Mouse (Mus musculus): ENCODE results near the gene Opn1mw.
"Not testable (repeated sequence)": the region's sequence is repeated elsewhere in the genome, so short reads cannot be mapped to it uniquely, and the experiment has no call there.

The Opn1mw gene

GRCm38 (mm10) chrX:74127164-74127563 is at the start of gene Opn1mw:
Gene Opn1mw (plus strand): TSS chrX:74127464.
- DNase-seq (ENCODE audit: low read depth), result no peak

GRCm38 (mm10) chrX:74084276-74084837 is 42.9 kb upstream of the Opn1mw start:
- no peak for DNase-seq (ENCODE audit: low read depth)

GRCm38 (mm10) chrX:74084946-74085498 is 42.2 kb upstream of the Opn1mw start:
- peak; percentile 84 for DNase-seq (ENCODE audit: low read depth)

- peak; percentile 98 for DNase-seq (ENCODE audit: low read depth)
These were observed 41.6 kb upstream of the Opn1mw start for GRCm38 (mm10) chrX:74085601-74086038.

GRCm38 (mm10) chrX:74095130-74095529 is 32.1 kb upstream of the Opn1mw start:
- no peak for DNase-seq (ENCODE audit: low read depth)

- DNase-seq (ENCODE audit: low read depth), result no peak
These were observed 23.6 kb upstream of the Opn1mw start for GRCm38 (mm10) chrX:74103457-74104188.

- peak; percentile 70 for DNase-seq (ENCODE audit: low read depth)
These were observed 21.3 kb upstream of the Opn1mw start for GRCm38 (mm10) chrX:74105916-74106315.

GRCm38 (mm10) chrX:74108747-74109146 is 18.5 kb upstream of the Opn1mw start:
- no peak for DNase-seq (ENCODE audit: low read depth)

GRCm38 (mm10) chrX:74114036-74114435 is 13.2 kb upstream of the Opn1mw start:
- DNase-seq (ENCODE audit: low read depth), result no peak

- peak; percentile 89 for DNase-seq (ENCODE audit: low read depth)
These were observed 11.8 kb upstream of the Opn1mw start for GRCm38 (mm10) chrX:74115511-74115910.

- peak; percentile 43 for DNase-seq (ENCODE audit: low read depth)
These were observed 2.3 kb upstream of the Opn1mw start for GRCm38 (mm10) chrX:74124975-74125374.

GRCm38 (mm10) chrX:74135263-74135662 is 8.0 kb downstream of the Opn1mw start, which contains the start of gene Mecp2:
Gene Mecp2 (minus strand): TSS chrX:74135363.
- DNase-seq (ENCODE audit: low read depth), result not testable (repeated sequence)

- DNase-seq (ENCODE audit: low read depth), result no peak
These were observed 40.5 kb downstream of the Opn1mw start, which contains the start of gene Tex28 for GRCm38 (mm10) chrX:74167738-74168137. Gene Tex28 (minus strand): TSS chrX:74167838.

- no peak for DNase-seq (ENCODE audit: low read depth)
These were observed 49.7 kb downstream of the Opn1mw start, which contains the start of gene Tktl1 for GRCm38 (mm10) chrX:74176959-74177358. Gene Tktl1 (plus strand): TSS chrX:74177259.

Data from 416B (cell line).